Mouse (Mus musculus): ENCODE data around the gene Gm21870.
"Not testable (repeated sequence)": the region's sequence is repeated elsewhere in the genome, so short reads cannot be mapped to it uniquely, and the experiment has no call there.

Gene Gm21870

DNA sequence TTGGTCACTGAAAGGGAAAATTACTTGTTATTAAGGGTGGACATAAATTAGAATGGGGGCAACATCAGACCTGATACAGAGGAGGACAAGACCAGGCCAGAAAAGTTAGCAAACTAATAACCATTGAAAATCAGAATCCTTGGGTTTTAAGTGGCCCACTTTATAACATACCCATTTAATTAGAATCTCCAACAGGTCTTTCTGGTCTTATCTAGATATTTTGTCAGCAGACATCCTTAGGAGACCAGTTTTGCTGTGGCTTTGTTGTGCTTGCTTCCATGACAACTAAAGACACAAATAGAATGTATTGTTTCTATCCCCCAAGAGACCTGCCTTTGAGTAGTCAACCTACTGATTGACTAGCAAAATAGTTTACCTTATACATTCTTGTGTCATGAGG, at the start of gene Gm21870:
TSS of gene Gm21870 (minus strand) at position 101 of the 400 bp plus-strand sequence.
- DNase-seq (ENCODE audit: low spot score in 2 of 2): not testable (repeated sequence)

DNA sequence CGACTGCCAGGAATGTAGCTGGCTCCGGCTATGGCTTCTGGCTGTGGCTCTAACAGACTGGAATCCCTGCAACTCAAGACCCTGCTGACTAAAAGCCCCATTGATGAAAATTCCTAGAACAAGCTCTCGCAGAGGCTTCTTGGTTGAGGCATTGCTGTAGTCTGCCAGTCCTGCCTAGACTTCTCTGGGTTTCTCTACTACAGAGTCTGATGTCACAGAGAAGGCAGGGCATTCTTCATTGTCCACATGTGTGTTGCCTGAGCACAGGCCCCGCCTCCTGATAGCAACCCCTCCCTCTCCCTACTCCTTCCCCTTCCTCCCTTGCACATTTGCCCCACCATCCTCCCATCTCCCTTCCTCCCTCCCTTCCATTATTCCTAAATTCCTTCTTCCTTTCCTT, 30.2 kb downstream of the Gm21870 start, which contains the start of gene Btbd35f6:
TSS of gene Btbd35f6 (minus strand) at position 101 of the 400 bp plus-strand sequence.
- DNase-seq (ENCODE audit: low spot score in 2 of 2): not testable (repeated sequence)

Measured in thymus, postnatal 10 days (tissue).